Mouse (Mus musculus) erythroblast, embryonic 14.5 days (primary cell): ENCODE data around the gene Camk2n1.

Source experiments
- GATA1 ChIP-seq: IDR thresholded peaks from 2 replicates; pipeline ENCODE4 v1.6.1; 2012; ENCODE audit warnings: low read length, inconsistent platforms, mixed read lengths
- TAL1 ChIP-seq: IDR thresholded peaks from 3 replicates; pipeline ENCODE4 v1.6.1; 2012; ENCODE audit warnings: low read length, inconsistent platforms, mixed read lengths

DNA sequence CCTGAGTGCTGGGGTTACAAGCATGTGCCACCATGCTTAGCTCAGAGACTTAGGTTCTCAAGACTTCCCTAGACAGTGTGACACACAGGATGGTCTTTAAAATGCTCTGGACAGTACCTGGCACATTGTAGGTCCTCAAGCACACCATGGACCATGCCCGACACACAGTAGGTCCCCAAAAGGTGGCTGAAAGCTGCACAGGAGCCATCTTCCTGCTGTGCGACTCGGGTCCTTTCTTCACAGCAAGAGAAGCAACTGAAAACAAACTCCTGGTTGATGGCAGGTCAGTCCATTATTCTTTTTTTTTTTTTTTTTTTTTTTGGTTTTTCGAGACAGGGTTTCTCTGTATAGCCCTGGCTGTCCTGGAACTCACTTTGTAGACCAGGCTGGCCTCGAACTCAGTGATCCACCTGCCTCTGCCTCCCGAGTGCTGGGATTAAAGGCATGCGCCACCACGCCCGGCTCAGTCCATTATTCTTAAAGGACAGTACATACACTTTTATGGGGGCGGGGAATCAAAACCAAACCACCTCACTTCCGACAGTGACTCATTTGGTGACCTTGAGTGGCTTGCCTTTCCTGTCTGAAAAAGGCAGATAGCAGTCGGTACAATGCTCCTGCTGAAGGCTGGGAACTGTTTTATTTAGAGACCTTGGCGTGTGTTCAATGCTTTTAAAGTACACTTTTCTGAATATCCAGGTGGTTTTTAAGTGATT is 46.5 kb upstream of the Camk2n1 start:
- TF ChIP-seq TAL1 = no peak
- TF ChIP-seq GATA1 = no peak
